Mouse (Mus musculus): ENCODE data around the gene Pon2.
"Not testable (repeated sequence)": the region's sequence is repeated elsewhere in the genome, so short reads cannot be mapped to it uniquely, and the experiment has no call there.

Gene Pon2

GRCm38 (mm10) chr6:5298092-5298554 lies at the start of gene Pon2:
TSS of gene Pon2 (minus strand) at chr6:5298455.
- DNase-seq = peak; percentile 52 to 68

GRCm38 (mm10) chr6:5344255-5344654 lies 46.0 kb upstream of the Pon2 start:
- peak in 1 of 2 experiments; percentile 8 for DNase-seq

DNA sequence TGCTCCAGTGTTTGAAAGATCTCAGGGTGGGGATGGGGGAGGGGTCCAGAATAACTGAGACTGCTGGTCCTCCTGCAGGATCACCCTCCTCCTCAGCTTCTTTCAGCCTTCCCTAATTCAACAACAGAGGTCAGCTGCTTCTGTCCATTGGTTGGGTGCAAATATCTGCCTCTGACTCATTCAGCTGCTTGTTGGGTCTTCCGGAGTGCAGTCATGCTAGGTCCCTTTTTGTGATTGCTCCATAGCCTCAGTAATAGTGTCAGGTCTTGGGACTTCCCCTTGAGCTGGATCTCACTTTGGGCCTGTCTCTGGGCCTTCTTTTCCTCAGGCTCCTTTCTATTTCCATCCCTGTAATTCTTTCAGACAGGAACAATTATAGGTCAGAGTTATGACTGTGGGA lies 41.0 kb upstream of the Pon2 start:
- DNase-seq = not testable (repeated sequence)

DNA sequence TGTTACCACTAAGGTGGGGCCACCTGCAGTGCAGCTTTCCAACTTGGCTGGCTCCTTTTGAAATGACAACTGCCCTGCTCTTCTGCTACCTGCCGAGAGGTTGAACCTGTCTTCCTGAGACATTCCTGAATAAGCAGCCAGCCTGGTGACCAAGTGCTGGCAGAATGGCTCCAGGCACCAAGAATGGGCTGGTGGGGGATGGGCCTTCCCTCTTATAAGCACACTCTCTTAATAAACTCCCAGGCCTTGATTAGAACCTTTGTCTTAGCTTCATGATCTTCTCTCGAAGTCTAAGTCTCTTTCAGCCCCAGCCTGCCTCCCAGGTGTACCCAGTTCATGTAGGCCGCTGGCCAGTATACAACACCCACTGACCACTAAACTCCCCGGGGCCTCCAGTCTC lies 40.5 kb upstream of the Pon2 start:
- DNase-seq = not testable (repeated sequence)

DNA sequence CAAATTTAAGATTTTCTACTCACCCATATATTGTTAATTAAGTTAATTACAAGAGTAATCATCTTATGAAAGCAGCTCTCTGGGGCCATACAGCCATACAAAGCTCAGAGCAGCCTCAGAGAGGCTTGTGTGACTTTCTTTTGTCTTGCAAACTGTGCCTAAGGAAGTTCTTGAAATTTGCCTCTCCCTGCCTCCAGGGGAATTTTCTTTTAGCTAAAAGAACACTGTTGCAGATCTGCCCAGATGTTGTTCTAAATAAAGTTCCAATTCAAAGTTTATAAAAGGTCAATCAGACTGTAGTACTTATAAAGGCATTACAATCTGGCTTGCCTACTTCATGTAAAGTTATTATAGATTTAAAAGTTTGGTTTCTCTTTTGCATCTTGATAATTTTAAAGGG lies 37.8 kb upstream of the Pon2 start:
- not testable (repeated sequence) for DNase-seq

DNA sequence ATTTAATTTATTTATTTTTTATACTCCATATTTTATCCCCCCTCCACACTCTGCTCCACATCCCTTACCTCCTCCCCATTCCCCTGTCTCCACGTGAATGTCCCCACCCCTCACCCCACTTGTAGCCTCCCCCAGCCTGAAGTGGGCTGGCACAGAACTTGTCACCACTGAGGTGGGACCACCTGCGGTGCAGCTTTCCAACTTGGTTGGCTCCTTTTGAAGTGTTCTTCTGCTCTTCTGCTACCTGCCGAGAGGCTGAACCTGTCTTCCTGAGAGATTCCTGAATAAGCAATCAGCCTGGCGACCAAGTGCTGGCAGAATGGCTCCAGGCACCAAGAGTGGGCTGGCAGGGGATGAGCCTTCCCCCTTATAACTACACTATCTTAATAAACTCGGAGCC lies 35.8 kb upstream of the Pon2 start:
- no peak for DNase-seq

DNA sequence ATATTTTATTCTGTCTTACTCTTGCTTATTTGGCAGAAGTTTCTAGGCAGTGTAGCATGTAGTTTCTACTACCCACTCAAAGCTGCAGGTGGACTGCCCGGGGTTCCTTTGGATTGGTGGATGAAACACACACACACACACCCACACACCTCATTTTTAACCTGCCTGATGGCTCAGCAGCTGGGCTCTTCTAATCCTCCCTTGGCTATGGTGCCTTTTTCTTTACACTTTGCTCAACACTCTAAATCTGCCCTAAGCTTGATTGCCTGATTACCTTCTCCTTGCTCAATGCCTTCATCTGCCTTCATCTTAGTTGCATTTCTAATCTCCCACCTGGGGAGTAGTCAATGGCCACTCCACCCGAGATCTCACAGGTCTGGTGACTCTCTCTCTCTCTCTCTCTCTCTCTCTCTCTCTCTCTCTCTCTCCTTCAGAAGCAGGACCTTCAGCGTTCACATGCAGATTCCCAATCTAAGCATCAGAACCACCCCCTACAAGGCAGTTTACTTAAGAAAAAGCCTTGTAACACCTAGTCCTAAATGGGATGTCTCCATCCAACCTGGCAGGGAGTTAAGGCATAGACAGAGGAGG lies 34.4 kb upstream of the Pon2 start:
- DNase-seq = no peak

- DNase-seq = no peak
Observed at GRCm38 (mm10) chr6:5325122-5325521, 26.9 kb upstream of the Pon2 start.

DNA sequence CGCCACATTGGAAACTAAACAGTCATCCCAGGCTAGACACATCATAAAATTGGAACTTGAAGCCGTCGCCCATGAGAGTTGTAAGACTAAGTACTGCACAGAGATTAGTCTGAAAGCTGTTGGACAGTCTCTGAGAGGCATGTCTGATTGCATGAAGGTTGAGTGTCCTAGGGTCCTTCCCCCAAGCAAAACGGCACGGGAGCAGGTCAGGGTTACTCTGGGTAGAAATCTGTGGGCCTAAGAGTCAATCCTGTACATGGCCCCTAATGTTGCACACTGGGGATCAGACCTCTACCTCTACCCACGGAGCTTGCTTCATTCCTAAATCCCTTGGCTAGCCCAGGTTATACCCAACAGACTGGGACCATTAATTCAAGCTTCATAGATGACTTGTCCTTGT lies 25.8 kb upstream of the Pon2 start:
- not testable (repeated sequence) for DNase-seq

DNA sequence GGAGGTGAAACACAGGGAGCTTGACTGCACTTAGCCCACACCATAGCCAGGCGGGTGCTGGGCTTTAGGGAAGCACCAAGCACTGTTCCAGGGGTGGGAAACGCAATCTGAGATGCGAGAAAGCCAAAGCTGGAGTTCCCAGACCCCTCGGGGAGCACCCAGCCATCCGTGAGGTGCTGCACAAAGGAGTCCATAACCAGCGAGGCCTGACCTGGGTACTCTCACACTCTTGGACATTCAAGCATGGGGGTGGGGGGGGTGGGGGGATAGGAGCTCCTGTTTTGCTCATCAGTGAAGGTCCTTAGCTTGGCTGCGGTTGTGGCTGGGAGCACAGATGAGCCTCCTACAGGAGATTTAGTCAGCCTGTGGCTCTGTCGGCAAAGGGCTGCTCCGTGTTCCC lies 18.4 kb upstream of the Pon2 start:
- DNase-seq = no peak

DNA sequence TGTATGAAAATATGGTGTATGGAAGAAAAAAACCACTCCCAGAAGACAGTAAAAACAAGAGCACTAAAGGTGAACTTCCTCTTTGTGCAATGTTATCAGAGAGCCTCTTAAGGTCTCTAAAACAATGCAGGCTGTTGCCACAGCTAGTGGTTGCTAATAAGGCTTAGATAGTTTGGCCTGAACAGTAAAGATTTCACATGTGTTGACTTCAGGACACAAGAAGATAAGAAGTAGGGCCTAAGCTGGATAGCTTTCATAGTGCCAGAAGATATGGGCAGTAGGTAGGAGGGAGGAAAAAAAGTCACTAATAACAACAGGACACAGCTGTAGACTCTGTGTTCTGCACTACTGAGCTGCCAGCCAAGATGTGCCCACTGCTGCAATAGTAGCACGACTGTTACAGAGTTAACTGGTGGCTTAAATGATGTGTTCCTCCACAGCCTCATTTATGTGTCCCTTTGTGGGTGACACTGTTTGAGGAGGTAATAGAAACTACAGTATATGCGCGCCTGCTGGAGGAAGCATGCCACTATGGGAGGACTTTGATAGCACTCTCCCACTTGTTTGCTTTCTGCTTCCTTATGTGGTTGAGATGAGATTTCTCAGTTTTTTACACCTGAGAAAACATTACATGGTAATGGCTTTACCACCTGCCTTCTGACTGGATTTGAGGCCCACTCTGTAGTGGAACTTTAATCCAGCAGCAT lies 17.0 kb upstream of the Pon2 start:
- no peak for DNase-seq

DNA sequence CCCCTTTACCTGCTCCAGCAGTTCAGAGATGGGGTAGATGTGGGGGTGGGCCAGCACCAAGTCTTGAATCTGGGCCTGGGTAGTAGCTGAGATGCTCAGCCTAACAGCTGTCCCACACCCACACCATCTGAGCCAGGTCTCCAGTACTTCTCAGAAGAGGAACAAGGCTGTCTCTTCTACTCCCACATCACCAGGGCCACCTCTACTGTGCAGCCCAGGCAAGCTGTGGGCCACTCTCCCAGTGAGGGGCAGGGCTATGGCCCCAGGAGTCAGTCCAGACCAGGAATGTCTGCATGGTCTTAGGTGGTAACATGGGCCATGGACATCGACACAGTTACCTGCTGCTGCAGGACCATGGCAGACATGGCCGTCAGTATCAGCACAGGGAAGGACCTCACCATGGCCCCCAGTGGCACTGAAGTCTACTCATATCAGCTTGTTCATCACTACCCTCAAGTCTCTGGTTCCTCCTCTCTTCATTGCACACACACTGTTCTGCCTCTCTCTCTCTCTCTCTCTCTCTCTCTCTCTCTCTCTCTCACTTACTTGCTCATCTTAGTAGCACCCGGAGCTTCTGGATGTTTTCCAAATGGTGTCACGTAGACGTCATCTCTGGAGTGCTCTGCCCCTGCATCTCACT lies 15.8 kb upstream of the Pon2 start:
- DNase-seq = no peak

DNA sequence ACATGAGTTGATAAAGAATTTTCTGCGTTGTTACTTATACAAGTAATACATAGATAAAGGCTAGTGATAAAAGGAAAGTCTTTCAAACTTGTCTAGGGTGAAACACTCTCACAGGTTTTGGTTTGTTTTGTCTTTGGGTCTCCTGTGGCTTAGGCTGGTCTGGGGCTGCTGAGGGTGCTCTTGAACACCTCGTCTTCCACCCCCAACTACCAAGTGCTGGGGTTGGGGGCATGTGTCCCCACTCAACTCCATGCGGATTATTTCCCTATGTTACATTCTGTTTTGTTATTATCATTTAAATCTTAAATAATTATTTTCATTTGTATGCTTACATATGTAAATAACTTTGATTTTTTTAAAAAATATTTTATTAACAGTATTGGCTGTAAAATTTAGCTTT lies 12.2 kb upstream of the Pon2 start:
- no peak for DNase-seq

DNA sequence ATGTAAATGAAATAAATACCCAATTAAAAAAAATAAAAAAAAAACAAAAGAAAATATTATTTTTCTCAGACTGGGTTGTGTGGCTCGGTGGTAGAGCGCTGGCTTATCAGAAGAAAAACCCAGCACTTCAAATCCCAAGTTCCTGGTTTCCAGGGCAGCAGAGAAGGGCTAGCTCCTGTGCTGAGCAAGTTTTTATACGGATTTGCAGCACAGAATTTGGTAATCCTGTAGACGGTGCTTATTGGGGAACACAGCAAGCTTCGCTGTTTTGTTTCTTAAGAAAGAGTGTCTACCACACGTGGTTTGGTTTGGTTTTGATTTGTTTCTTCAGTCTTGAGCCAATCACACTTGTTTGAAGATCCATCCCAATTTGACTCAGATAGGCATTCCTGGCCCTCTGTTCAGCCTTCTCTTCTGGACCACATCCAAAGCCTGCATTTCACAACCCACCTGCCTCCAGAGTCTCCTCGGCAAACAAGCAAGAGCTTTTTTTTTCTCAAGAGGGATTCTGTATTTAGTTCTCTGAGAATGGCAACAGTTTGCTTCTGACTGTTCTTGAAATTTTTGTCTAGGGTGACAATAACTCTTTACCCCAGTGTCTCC lies 11.4 kb upstream of the Pon2 start:
- peak in 1 of 2 experiments; percentile 29 for DNase-seq

GRCm38 (mm10) chr6:5305926-5306325 lies 7.7 kb upstream of the Pon2 start:
- no peak for DNase-seq

DNA sequence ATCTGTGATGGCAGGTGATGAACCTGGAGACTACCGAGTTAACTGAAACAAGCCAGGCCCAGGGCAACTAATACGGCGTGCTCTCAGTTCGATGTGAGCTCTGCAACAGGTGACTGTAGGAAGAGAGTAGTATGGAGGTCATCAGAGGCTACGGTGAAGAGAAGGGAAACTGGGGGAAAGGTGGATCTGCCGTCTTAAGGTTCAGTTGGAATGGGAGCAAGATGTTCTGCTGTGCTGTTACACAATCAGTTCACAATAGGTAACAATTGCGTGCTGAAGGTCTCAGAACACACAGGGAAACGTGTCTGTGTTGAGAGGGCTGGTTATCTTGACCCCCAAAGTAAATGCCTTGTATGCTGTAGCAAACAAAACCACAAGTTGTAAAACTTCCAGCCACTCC lies 6.7 kb upstream of the Pon2 start:
- no peak for DNase-seq

GRCm38 (mm10) chr6:5300629-5301028 lies 2.4 kb upstream of the Pon2 start:
- DNase-seq = no peak

DNA sequence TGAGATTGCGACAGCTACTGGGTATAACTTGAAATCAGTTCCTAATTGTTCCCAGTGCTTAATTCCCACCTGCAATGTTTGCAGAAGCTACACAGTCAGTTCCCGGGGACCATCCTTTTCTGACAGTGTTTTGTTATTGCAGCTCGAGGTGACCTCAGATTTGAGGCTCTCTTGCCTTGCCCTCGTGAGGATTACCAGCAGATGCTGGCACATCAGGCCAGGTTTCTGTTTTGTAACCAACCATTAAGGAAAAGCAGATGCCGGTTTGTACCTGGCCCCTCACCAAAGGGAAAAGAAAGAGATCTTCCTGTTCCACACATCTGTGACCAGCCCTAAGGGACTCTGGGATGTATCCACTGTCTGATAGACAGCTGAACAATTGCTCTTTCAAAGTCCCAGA lies 1.3 kb upstream of the Pon2 start:
- no peak for DNase-seq

DNA sequence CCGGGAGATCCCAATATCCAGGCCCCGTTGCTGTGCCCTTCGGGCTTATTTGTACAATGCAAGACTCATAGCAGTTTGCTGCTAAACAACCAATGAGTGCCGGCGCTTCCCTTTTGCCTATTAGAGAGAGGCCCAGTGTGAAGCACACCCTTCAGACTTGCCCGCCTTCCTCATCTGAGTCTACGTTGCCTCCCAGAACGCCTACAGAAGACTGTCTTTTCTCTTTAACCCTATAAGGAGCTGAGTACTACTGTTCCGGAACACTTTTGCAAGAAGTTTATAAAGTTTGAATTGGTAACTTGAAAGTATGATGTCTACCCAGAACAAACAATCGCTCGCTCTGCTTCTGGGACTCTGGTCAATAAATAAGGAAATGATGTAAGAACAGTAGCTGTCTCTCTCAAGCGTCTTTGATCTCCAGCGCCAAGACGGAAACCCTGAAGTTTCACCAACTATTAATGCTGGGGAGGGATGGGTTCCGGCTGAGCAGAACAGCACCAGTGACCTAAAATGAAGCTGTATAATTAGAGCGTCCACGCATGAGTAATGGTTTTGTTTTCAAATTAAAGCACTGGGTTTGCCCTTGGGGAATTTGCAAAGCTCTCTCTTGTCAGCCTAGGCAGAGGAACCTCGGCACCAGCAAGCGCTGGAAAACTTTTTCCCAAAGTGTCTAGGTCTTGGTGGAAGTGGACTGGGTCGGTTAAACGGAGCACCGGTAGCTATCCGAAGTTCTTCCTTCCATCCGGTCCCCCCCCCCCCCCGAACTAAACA lies 749 bp downstream of the Pon2 start:
- DNase-seq = peak in 1 of 2 experiments; percentile 17

GRCm38 (mm10) chr6:5296067-5296466 lies 2.2 kb downstream of the Pon2 start:
- no peak for DNase-seq

DNA sequence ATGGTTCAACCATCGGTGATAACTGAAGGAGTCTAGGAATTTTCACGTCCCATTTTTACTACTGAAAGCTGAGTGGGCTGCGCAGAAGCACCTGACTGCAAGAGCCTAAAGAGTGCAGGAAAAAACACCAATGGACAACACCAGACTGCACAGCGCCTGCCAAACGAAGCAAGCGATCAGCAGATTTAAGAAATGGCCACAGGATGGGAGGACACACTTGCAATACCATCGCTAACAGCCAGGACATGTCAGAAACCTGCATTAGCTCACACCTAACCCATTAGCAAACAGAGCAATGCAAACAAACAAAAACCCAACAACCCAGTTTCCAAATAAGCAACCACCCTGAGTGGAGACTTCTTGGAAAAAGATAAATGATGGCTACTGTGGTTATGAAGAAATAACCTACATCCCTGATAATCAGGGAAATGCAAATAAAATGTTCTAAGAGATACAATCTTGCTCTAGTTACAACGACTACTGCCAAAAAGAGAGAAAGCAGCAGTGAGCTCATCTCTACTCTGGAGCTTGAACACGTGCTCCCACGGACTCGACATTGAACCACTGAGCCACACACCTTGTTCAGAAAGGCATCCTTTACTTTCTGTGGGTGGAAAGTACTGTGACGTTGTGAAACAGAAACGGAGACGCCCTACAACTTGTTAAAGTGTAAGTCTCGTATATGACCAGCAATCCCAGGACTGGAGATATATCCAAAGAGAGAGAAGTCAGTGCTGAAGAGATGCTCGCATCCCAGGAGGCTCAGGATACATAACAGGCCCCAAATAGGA lies 3.4 kb downstream of the Pon2 start:
- no peak for DNase-seq

DNA sequence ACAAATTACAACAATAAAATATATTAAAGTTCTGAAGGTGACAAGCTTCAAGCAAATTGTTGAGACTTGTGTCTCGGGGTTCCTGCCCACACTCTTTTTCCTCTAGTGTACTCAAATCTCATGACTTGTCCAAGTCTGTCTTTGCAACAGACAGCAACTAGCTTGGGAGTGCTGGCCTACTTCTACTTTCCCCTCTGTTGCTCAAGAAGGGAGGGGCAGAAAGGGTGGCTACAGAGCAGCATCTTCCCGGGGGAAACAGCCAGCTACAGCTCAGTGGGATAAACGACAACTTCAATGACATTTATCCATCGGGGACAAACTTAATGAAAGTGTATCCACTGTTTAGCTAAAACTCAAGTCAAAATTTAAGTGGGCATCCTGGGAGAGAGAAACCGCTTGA lies 5.4 kb downstream of the Pon2 start:
- no peak for DNase-seq
